Mouse (Mus musculus) brain, embryonic 14.5 days (tissue): ENCODE measurements around the gene Pgbd5. TPM values are rescaled to one million over a fixed set of nuclear protein-coding genes. Genes with fewer than 3 reads are reported as not detected.
"Not testable (repeated sequence)": the region's sequence is repeated elsewhere in the genome, so short reads cannot be mapped to it uniquely, and the experiment has no call there.

Source experiments
- DNase-seq: peaks from one replicate; pipeline ENCODE4 v3.0.0-alpha.2; 2011; ENCODE audit warnings: low read depth
- CTCF ChIP-seq: fragments of 200-500 bp; IDR thresholded peaks from 2 replicates; pipeline ENCODE4 v1.5.1; 2012; ENCODE audit warnings: inconsistent platforms, mild to moderate bottlenecking, moderate library complexity, borderline replicate concordance; ENCODE audit not compliant: insufficient read depth, insufficient read length; ENCODE audit errors: extremely low read depth
- POLR2A ChIP-seq: fragments of 200-500 bp; IDR thresholded peaks from 2 replicates; pipeline ENCODE4 v1.6.1; 2012; ENCODE audit warnings: mild to moderate bottlenecking, inconsistent platforms, borderline replicate concordance; ENCODE audit not compliant: poor library complexity, insufficient read depth, insufficient read length, severe bottlenecking; ENCODE audit errors: extremely low read depth
- polyA plus RNA-seq: library from polyadenylated mRNA; depleted of rRNA; stranded (reverse); fragments of >200 nt; gene quantifications from 2 replicates; pipeline ENCODE4 v1.2.3, GENCODE M21; 2012

Gene Pgbd5
- polyA plus RNA-seq, 1 experiment, result 33.4 TPM

GRCm38 (mm10) chr8:124459627-124460026, 20.2 kb upstream of the Pgbd5 start:
- TF ChIP-seq POLR2A (no peak), CTCF (no peak)

GRCm38 (mm10) chr8:124455359-124455758, 15.9 kb upstream of the Pgbd5 start:
- TF ChIP-seq CTCF, result no peak
- no peak for TF ChIP-seq POLR2A

More at GRCm38 (mm10) chr8:124459627-124460026, 20.2 kb upstream of the Pgbd5 start:
- no peak for DNase-seq

GRCm38 (mm10) chr8:124450192-124450895, 10.9 kb upstream of the Pgbd5 start:
- TF ChIP-seq POLR2A (no peak), CTCF (peak; percentile 29; the same call in 1 of the 2 replicates)
- DNase-seq, result no peak

More at GRCm38 (mm10) chr8:124455359-124455758, 15.9 kb upstream of the Pgbd5 start:
- no peak for DNase-seq

- TF ChIP-seq POLR2A (no peak), CTCF (no peak)
- DNase-seq, result no peak
Measured at GRCm38 (mm10) chr8:124448962-124449670, 9.7 kb upstream of the Pgbd5 start.

- DNase-seq, result peak; percentile 26
- TF ChIP-seq CTCF (no peak), POLR2A (no peak)
Measured at GRCm38 (mm10) chr8:124436741-124437140, 2.7 kb downstream of the Pgbd5 start.

GRCm38 (mm10) chr8:124435707-124436243, 3.7 kb downstream of the Pgbd5 start:
- TF ChIP-seq POLR2A (no peak), CTCF (no peak)
- DNase-seq, result no peak

- TF ChIP-seq POLR2A (no peak), CTCF (no peak)
- DNase-seq, result no peak
Measured at GRCm38 (mm10) chr8:124435170-124435569, 4.3 kb downstream of the Pgbd5 start.

- TF ChIP-seq POLR2A (peak; percentile 68), CTCF (no peak)
- DNase-seq, result peak; percentile 99
Measured at GRCm38 (mm10) chr8:124434126-124434790, 5.2 kb downstream of the Pgbd5 start.

- peak; percentile 25 for DNase-seq
- TF ChIP-seq CTCF (no peak), POLR2A (no peak)
Measured at GRCm38 (mm10) chr8:124433451-124434125, 5.9 kb downstream of the Pgbd5 start.

GRCm38 (mm10) chr8:124430881-124431280, 8.6 kb downstream of the Pgbd5 start:
- no peak for DNase-seq
- TF ChIP-seq CTCF, result no peak
- no peak for TF ChIP-seq POLR2A

- TF ChIP-seq POLR2A (no peak), CTCF (no peak)
- DNase-seq, result peak; percentile 78
Measured at GRCm38 (mm10) chr8:124429417-124429816, 10.0 kb downstream of the Pgbd5 start.

- DNase-seq, result not testable (repeated sequence)
Measured at GRCm38 (mm10) chr8:124428721-124429120, 10.7 kb downstream of the Pgbd5 start.
